Mouse (Mus musculus): ENCODE measurements around the gene Ewsr1. TPM values are rescaled to one million over a fixed set of nuclear protein-coding genes. Genes with fewer than 3 reads are reported as not detected.

Ewsr1 gene
- polyA plus RNA-seq, 1 experiment = 769 TPM

DNA sequence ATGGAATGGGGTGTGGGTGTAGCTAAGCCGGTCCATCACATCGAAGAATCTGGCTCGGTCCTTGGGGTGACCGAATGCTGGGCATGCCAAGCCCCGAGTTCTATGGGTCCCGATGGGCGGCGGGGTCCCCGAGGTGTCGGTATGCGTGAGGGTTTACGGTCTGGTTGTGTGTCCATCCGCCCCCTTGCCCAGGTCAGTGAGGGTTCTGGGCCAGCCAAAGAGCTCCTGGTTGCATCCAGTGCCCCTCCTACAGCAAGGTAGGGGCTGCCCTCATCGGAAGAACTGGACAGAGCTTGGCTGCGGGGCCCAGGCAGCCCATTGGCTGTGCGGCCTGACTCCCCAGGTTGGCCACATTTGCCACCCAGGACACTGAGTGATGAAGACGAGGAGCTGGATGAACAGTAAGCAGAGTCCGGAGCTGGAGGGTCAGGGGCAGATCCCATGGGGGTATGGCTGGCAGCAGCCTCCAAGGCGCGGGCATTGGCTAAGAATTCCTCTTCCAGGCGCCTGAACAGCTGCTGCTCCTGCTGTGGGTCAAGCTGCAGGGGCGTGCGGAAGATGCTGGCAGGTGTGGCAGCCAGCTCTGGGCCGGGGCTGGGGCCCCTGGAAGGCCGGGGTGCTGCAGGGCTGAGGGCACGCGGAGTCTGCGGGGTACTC lies 38.2 kb downstream of the Ewsr1 start:
- Histone ChIP-seq H3K4me1 (ENCODE audit: control insufficient read depth, insufficient read depth, low read length) (peaks cover 2% of the 10 kb centered on the region; the same call in 1 of the 2 replicates), H3K4me3 (ENCODE audit: insufficient read depth, low read length) (no peak overlapping the region), H3K27ac (ENCODE audit: insufficient read depth, low read length) (no peak overlapping the region)
- no peak for TF ChIP-seq POLR2A (IDR thresholded peaks at IDR 0.05; ENCODE audit: low read depth, low read length)
- TF ChIP-seq CTCF (IDR thresholded peaks at IDR 0.05; ENCODE audit: borderline replicate concordance, insufficient read depth, low read length) = no peak

DNA sequence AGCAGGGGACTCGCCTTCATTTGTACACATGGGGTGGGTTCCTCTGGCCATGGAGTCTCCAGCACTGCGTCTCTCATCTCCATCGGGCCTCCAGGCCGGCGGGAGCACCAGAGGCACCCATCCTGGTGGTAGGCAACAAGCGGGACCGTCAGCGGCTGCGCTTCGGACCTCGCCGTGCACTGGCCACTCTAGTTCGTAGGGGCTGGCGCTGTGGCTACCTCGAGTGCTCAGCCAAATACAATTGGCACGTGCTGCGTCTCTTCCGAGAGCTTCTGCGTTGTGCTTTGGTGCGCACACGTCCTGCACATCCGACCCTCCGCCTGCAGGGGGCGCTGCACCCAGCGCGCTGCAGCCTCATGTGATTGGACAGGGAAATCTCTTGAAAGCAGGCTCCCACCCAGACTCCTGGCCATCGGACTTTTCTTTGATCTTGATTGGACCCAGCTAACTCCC lies 39.3 kb downstream of the Ewsr1 start:
- Histone ChIP-seq H3K27ac (ENCODE audit: insufficient read depth, low read length) (no peak overlapping the region), H3K4me3 (ENCODE audit: insufficient read depth, low read length) (no peak overlapping the region), H3K4me1 (ENCODE audit: control insufficient read depth, insufficient read depth, low read length) (peaks cover 2% of the 10 kb centered on the region; the same call in 1 of the 2 replicates)
- TF ChIP-seq CTCF (IDR thresholded peaks at IDR 0.05; ENCODE audit: borderline replicate concordance, insufficient read depth, low read length) (peak; percentile 89), POLR2A (IDR thresholded peaks at IDR 0.05; ENCODE audit: low read depth, low read length) (no peak)

DNA sequence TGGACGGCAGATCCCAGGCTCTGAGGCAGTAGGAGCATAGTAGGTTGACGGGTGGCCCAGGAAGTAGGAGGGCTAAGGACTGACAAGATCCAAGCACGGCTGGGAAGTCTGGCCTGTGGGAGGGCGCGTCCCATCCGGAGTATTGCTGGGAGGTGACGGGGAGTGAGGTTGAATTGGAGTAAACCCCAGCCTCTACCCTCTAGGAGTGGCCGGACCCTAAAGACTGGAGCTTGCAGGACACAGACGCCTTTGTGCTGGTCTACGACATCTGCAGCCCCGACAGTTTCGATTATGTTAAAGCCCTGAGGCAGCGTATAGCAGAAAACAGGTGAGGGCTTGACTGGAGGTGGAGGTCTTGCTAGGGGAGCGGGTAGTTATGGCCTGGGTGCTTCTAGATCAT lies 39.8 kb downstream of the Ewsr1 start:
- Histone ChIP-seq H3K4me3 (ENCODE audit: insufficient read depth, low read length) (no peak overlapping the region), H3K27ac (ENCODE audit: insufficient read depth, low read length) (no peak overlapping the region), H3K4me1 (ENCODE audit: control insufficient read depth, insufficient read depth, low read length) (peaks cover 2% of the 10 kb centered on the region; the same call in 1 of the 2 replicates)
- 0 out of 2 replicates have a peak, but pooled peaks have one; percentile 14 for TF ChIP-seq POLR2A (IDR thresholded peaks at IDR 0.05; ENCODE audit: low read depth, low read length)
- TF ChIP-seq CTCF (IDR thresholded peaks at IDR 0.05; ENCODE audit: borderline replicate concordance, insufficient read depth, low read length) = no peak

DNA sequence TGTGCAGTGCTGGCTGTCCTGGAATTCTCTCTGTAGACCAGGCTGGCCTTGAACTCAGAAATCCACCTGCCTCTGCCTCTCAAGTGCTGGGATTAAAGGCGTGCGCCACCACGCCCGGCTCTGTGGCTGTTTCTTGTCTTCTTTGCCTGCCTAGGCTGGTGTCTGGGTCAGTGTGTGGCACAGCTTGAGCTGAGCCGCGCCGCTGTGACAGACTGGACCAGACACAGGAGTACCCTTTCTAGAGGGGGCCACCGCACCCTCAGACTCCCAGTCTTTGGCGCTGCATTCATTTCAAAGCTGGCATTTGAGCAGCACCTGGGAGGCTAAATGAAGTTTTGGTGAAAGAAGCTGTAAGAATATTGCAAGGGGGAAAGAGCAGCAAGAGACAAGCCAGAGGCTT lies 40.3 kb downstream of the Ewsr1 start:
- peaks cover 2% of the 10 kb centered on the region; the same call in 1 of the 2 replicates for H3K4me1 ChIP-seq (ENCODE audit: control insufficient read depth, insufficient read depth, low read length)
- H3K4me3 ChIP-seq (ENCODE audit: insufficient read depth, low read length) = no peak overlapping the region
- TF ChIP-seq CTCF (IDR thresholded peaks at IDR 0.05; ENCODE audit: borderline replicate concordance, insufficient read depth, low read length) (no peak), POLR2A (IDR thresholded peaks at IDR 0.05; ENCODE audit: low read depth, low read length) (no peak)
- no peak overlapping the region for H3K27ac ChIP-seq (ENCODE audit: insufficient read depth, low read length)

DNA sequence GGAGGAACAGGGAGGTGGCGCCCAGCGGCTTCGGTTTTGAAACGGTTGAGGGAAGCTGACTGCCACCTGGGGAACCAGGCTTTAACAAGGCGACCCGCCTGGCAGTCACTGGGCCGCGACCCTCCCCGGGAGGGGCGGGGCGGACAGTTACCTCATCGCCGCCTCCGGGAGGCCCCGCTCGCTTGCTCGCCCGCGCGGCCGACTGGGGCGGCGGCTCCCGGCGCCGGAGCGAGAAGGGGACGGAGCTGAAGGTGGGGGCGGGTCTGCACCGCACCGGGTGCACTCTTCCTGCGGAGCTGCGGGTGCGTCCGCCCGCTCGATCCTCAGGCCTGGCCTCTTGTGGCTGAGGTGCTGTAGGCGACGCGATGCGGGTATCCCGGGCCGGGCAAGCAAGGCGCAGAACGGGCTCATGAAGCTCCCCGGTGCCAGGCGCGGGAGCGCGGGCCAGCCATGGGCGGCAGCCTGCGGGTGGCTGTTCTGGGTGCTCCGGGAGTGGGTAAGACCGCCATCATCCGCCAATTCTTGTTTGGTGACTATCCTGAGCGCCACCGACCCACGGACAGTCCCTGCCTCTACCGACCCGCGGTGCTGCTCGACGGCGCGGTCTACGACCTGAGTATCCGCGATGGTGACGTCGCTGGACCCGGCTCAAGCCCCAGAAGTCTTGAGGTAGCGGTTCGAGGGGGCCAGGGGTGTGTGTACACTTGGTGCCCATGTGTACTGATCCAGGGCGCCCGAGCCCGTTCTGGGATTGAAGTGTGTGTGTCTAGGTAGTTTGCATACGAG lies 41.0 kb downstream of the Ewsr1 start, which contains the start of gene Rasl10a:
TSS of gene Rasl10a (plus strand) at position 273 of the 786 bp plus-strand sequence.
- Histone ChIP-seq H3K4me1 (ENCODE audit: control insufficient read depth, insufficient read depth, low read length) (peaks cover 2% of the 10 kb centered on the region; the same call in 1 of the 2 replicates), H3K27ac (ENCODE audit: insufficient read depth, low read length) (no peak within 1 kb of the TSS), H3K4me3 (ENCODE audit: insufficient read depth, low read length) (peak within 1 kb of the TSS; percentile 8)
- TF ChIP-seq CTCF (IDR thresholded peaks at IDR 0.05; ENCODE audit: borderline replicate concordance, insufficient read depth, low read length) (no peak), POLR2A (IDR thresholded peaks at IDR 0.05; ENCODE audit: low read depth, low read length) (no peak; the same call in 1 of the 2 replicates)

DNA sequence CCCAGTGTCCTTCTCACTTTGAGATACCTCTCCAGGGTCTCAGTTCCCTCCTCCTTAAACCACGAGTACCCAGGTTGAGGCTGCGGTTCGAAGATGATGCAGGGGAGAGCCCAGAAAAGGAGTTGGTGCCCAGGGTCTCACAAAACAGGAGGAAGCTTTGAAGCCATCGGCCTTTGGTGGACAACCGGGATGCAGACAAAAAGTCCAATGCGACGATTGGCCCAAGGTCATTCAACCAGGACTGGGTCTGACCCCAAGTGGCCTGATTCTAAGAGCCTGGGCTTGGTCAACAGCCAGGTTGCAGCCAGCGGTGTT lies 41.6 kb downstream of the Ewsr1 start:
- Histone ChIP-seq H3K27ac (ENCODE audit: insufficient read depth, low read length) (no peak overlapping the region), H3K4me3 (ENCODE audit: insufficient read depth, low read length) (0 out of 2 replicates have a peak overlapping the region, but pooled peaks have one; percentile 8), H3K4me1 (ENCODE audit: control insufficient read depth, insufficient read depth, low read length) (0 out of 2 replicates have a peak, but pooled peaks cover 2% of the 10 kb centered on the region)
- TF ChIP-seq POLR2A (IDR thresholded peaks at IDR 0.05; ENCODE audit: low read depth, low read length) = no peak
- no peak for TF ChIP-seq CTCF (IDR thresholded peaks at IDR 0.05; ENCODE audit: borderline replicate concordance, insufficient read depth, low read length)

DNA sequence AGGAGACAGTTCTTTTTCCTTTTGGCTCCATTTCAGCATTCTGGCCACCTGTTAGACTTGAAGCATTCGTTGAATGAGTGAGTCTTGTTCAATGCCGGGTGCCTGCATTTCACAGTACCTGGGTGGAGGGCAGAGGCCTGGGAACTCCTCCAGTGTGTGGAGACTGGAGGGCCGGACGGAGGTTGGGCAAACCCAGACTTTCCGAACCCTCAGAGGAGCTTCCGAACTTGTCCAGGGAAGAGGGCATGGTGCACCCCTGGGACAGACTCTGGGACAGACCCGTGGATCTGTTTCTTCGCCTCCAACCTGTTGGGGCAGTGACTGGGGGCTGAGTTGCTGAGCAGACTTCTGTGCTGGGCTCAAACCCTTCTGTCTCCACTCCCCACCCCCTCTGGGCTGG lies 42.0 kb downstream of the Ewsr1 start:
- no peak for TF ChIP-seq CTCF (IDR thresholded peaks at IDR 0.05; ENCODE audit: borderline replicate concordance, insufficient read depth, low read length)
- no peak for TF ChIP-seq POLR2A (IDR thresholded peaks at IDR 0.05; ENCODE audit: low read depth, low read length)
- no peaks in the 10 kb centered on the region for H3K4me1 ChIP-seq (ENCODE audit: control insufficient read depth, insufficient read depth, low read length)

DNA sequence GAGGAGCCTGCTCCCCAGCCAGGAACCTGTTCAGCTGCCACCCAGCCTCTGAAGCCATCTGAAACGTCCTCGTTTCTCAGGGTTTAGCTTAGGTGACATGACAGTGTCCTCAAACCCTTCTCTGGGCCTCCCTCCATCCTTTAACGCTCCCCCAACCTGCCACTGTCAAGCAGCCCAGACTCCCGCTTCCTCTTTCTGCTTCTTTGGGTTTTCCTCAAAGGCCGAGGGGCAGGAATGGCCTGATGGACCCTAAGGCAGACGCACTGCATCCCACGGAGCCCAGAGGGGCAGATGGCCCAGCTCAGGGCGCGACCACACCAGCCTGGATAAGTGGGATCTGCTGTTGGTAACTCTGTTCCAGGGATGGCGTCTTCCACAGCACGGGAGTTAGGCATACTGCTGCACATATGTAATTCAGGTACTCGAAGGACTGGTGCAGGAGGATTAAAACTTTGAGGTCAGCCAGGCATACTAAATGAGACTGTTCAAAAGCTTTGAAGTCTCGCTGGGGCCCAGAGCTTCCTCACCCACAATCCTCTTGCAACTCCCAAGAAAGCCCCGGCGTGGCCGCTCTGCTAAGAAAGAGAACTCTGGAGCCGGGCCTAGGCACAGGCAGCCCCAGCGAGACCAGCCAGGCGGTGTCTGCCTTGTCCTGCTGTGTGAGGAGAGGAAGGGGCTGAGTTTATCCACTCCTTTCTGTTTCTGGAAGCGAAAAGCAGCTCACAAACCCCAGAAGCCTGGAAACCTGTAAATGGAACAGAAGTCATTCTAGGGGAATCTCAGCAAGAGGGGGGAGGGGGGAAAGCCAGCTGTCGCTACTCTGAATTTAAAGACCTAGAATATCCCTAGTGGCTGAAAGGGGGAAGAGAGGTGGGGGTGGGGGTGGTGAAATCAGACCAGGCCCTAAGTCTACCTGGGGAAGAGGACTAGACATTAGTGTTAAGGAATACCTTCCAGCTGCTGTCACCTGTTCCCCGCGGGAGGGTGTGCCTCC lies 42.8 kb downstream of the Ewsr1 start:
- TF ChIP-seq CTCF (IDR thresholded peaks at IDR 0.05; ENCODE audit: borderline replicate concordance, insufficient read depth, low read length) = no peak
- TF ChIP-seq POLR2A (IDR thresholded peaks at IDR 0.05; ENCODE audit: low read depth, low read length) = no peak
- H3K4me3 ChIP-seq (ENCODE audit: insufficient read depth, low read length) = no peak overlapping the region
- H3K27ac ChIP-seq (ENCODE audit: insufficient read depth, low read length) = no peak overlapping the region
- H3K4me1 ChIP-seq (ENCODE audit: control insufficient read depth, insufficient read depth, low read length) = no peaks in the 10 kb centered on the region

More for the DNA sequence above, 42.0 kb downstream of the Ewsr1 start:
- Histone ChIP-seq H3K27ac (ENCODE audit: insufficient read depth, low read length) (no peak overlapping the region), H3K4me3 (ENCODE audit: insufficient read depth, low read length) (no peak overlapping the region)

DNA sequence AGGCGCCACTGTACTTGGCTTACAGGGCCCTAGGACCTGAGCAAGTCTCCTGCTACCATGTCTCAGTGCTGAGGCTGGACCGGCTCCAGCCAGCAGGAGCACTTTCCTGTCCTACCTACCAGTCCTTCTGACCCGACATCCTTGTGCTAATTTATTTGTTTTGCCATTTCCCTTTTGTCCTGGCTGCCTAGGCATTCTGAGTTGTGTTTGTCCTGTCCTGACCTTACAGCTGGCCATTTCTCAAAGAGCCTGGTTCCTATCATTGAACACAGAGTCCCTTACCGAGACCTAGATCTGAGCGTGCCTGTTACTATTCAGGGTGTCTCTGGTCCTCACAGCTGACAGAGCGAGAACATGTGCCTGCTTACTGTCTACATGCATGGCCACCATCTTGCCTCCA lies 44.2 kb downstream of the Ewsr1 start:
- TF ChIP-seq CTCF (IDR thresholded peaks at IDR 0.05; ENCODE audit: borderline replicate concordance, insufficient read depth, low read length) = no peak
- no peak for TF ChIP-seq POLR2A (IDR thresholded peaks at IDR 0.05; ENCODE audit: low read depth, low read length)
- no peaks in the 10 kb centered on the region for H3K4me1 ChIP-seq (ENCODE audit: control insufficient read depth, insufficient read depth, low read length)
- no peak overlapping the region for H3K4me3 ChIP-seq (ENCODE audit: insufficient read depth, low read length)
- H3K27ac ChIP-seq (ENCODE audit: insufficient read depth, low read length) = no peak overlapping the region

Data from embryonic fibroblast, embryonic 13.5 days (primary cell).